Mouse (Mus musculus) activated CD4-positive, CD25-positive, alpha-beta regulatory T cell, adult 4 months (primary cell): Measurements from ENCODE around the gene Krt4. TPM values are rescaled to one million over a fixed set of nuclear protein-coding genes. Genes with fewer than 3 reads are reported as not detected.

ENCODE experiments used
- ATAC-seq: one replicate; pipeline ENCODE4 v1.8.0; 2017
- polyA plus RNA-seq, 2 experiments: library from polyadenylated mRNA; unstranded; fragments of 100-300 nt; shearing (Covaris generic); gene quantifications; one replicate each; pipeline ENCODE4 v1.2.1; 2017

The Krt4 gene
- polyA plus RNA-seq, 2 experiments from 2014 or later, result not detected

- ATAC-seq, result no peak
Measured at GRCm38 (mm10) chr15:101892820-101893219, 31.7 kb downstream of the Krt4 start, which contains the start of gene Krt76. Gene Krt76 (minus strand): TSS chr15:101892920.

DNA sequence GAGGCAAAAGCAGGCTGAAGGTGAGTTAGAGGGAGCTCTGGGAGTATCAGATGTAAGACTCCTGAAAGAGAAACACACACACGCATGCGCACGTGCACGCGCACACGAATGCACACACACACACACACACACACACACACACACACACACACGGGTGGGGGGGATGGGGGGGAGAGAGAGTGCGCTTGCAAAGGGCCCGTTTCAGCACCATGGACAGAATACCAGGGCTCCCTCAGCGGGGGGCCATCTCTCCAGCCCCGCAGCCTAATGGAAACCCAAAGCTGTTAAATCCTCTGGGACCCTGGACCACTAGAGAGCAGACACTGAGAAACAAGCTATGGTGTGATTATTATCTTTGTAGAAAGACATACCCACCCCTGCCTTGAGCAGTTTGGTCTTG, 44.8 kb downstream of the Krt4 start:
- no peak for ATAC-seq

DNA sequence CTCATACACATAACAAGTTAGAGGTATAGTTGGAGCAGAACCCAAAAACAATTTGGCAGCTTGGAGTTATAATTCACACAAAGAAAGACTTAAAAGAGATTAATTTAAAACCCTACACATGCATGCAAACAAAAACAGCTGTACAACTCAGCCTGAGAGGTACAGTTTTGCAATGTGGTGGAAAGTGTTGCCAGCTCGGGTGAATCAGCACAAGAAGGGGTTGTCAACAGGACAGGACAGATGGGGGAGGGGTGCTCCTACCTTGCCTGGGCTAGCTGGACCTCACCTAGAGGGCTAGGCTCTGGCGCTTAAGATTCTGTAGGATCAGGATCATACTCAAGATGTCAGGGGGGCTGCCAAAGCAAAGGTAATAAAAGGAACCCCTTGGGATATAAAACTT, 46.5 kb downstream of the Krt4 start:
- ATAC-seq, result no peak

GRCm38 (mm10) chr15:101874383-101874782, 50.2 kb downstream of the Krt4 start:
- no peak for ATAC-seq

DNA sequence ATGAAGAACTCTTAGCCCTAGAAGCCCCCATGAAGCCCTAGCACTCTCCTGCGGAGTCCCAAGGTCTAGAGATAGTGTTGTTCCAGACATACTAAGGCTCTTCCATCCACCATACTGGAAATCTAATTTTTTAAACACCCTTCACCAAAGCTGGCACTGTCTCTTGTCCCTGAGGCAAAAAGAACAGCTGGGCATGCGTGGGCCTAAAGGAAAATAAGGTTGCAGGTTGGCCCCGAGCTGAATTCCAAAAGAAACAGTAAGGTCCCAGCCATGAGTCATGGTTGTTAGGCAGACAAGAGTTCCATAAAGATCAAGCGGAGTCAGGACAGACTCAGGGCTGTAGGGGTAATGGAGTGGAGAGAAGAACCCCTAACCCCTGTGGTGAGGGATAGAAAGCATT, 51.3 kb downstream of the Krt4 start:
- no peak for ATAC-seq

DNA sequence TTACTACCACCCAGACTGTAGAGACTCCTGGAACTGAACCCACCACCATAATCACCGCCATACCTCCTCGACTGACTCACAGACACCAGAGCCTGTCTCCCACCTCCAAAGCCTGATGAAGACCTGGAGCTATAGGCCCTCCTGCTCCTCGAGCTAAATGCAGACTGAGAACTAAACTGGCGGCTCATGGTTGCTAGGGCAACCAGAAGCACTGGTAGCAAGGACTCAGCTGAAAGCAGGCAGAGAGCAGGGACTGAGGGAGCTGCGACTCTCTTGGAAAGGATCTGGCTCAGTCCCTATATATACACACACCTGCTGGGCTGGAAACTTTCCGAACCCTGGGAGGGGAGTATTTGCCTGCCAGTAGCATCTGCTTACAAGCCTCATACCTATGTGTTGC, 55.1 kb downstream of the Krt4 start, which contains the start of gene Krt77:
Gene Krt77 (minus strand): TSS at position 275 of the 400 bp plus-strand sequence.
- no peak for ATAC-seq

Other genes starting within 250 kb of the Krt4 start
- under 1 TPM in 1 of 2 experiments, not detected in 1; 0.24 TPM for gene Krt6b, start 244.4 kb downstream of the Krt4 start, polyA plus RNA-seq
- not detected for gene Krt6a, start 230.4 kb downstream of the Krt4 start, polyA plus RNA-seq
- gene Krt5, start 211.8 kb downstream of the Krt4 start, polyA plus RNA-seq, result not detected
- not detected for gene Krt71, start 181.6 kb downstream of the Krt4 start, polyA plus RNA-seq
- gene Krt72, start 138.3 kb downstream of the Krt4 start, polyA plus RNA-seq, result not detected
- not detected for gene Krt73, start 122.4 kb downstream of the Krt4 start, polyA plus RNA-seq
- gene Krt2, start 106.6 kb downstream of the Krt4 start, polyA plus RNA-seq, result not detected
- gene Krt1, start 73.9 kb downstream of the Krt4 start, polyA plus RNA-seq, result not detected
- not detected for gene Krt77, start 55.0 kb downstream of the Krt4 start, polyA plus RNA-seq
- gene Krt76, start 31.8 kb downstream of the Krt4 start, polyA plus RNA-seq, result not detected
- not detected for gene Krt79, start 15.6 kb upstream of the Krt4 start, polyA plus RNA-seq
- not detected for gene Krt78, start 29.6 kb upstream of the Krt4 start, polyA plus RNA-seq
- gene Krt8, start 79.7 kb upstream of the Krt4 start, polyA plus RNA-seq, result not detected
- not detected for gene Krt18, start 103.4 kb upstream of the Krt4 start, polyA plus RNA-seq
- gene Eif4b, start 149.0 kb upstream of the Krt4 start, polyA plus RNA-seq, result 100 to 1,000 TPM in 1 of 2 experiments, 10 to 100 TPM in 1; 87.7 to 132 TPM
- 1 to 10 TPM; 1.5 to 2.9 TPM for gene Tns2, start 175.7 kb upstream of the Krt4 start, polyA plus RNA-seq
- 10 to 100 TPM; 19.5 to 42.0 TPM for gene Spryd3, start 211.5 kb upstream of the Krt4 start, polyA plus RNA-seq
- gene Igfbp6, start 219.6 kb upstream of the Krt4 start, polyA plus RNA-seq, result under 1 TPM in 1 of 2 experiments, not detected in 1; 0.81 TPM
- 1 to 10 TPM; 1.2 to 1.5 TPM for gene Soat2, start 225.8 kb upstream of the Krt4 start, polyA plus RNA-seq